Mouse (Mus musculus): ENCODE data around the gene Thbd. TPM values are rescaled to one million over a fixed set of nuclear protein-coding genes. Genes with fewer than 3 reads are reported as not detected.

The Thbd gene
- total RNA-seq (2023), result 10 to 100 TPM; 16.7 to 26.0 TPM

GRCm38 (mm10) chr2:148407870-148408760 is at the start of gene Thbd:
Thbd (minus strand) TSS chr2:148408188.

GRCm38 (mm10) chr2:148443249-148443958 is 35.4 kb upstream of the Thbd start, which contains the start of gene Cd93:
Cd93 (minus strand) TSS chr2:148443563.

GRCm38 (mm10) chr2:148395131-148396051 is 12.6 kb downstream of the Thbd start, which contains the start of gene Sstr4:
Sstr4 (plus strand) TSS chr2:148395344.

Other genes starting within 250 kb of the Thbd start
- 1 to 10 TPM; 2.1 to 3.4 TPM for gene Sstr4, start 12.8 kb downstream of the Thbd start, total RNA-seq (2023)
- 10 to 100 TPM; 49.8 to 59.4 TPM for gene Cd93, start 35.4 kb upstream of the Thbd start, total RNA-seq (2023)